Mouse (Mus musculus) forebrain, embryonic 16.5 days (tissue): ENCODE measurements around the gene Kirrel3. TPM values are rescaled to one million over a fixed set of nuclear protein-coding genes. Genes with fewer than 3 reads are reported as not detected.

ENCODE experiments used
- ATAC-seq: fragments of 200-750 bp; cut with Nextera tagmentation; 2 replicates; pipeline ENCODE4 v1.8.0; 2017; ENCODE audit warnings: mild to moderate bottlenecking, moderate library complexity
- H3K27ac ChIP-seq: fragments of 300-500 bp; sonication (generic); 2 replicates; pipeline ENCODE4 v1.5.1; 2014; ENCODE audit warnings: low read length, control low read depth
- H3K27me3 ChIP-seq: fragments of 300-500 bp; sonication (generic); replicated peaks from 2 replicates; pipeline ENCODE4 v1.6.1; 2014; ENCODE audit warnings: low read length; ENCODE audit not compliant: control insufficient read depth, insufficient read depth
- H3K36me3 ChIP-seq: fragments of 300-500 bp; sonication (generic); 2 replicates; pipeline ENCODE4 v1.6.1; 2014; ENCODE audit not compliant: control insufficient read depth, insufficient read depth
- H3K4me1 ChIP-seq: fragments of 300-500 bp; sonication (generic); replicated peaks from 2 replicates; pipeline ENCODE4 v1.6.1; 2014; ENCODE audit warnings: low read length; ENCODE audit not compliant: control insufficient read depth, insufficient read depth
- H3K4me2 ChIP-seq: fragments of 300-500 bp; sonication (generic); 2 replicates; pipeline ENCODE4 v1.6.1; 2014; ENCODE audit warnings: mild to moderate bottlenecking, low read length, control low read depth
- H3K4me3 ChIP-seq: fragments of 300-500 bp; sonication (generic); replicated peaks from 2 replicates; pipeline ENCODE4 v1.5.1; 2014; ENCODE audit warnings: mild to moderate bottlenecking, low read length, control low read depth
- H3K9ac ChIP-seq: fragments of 300-500 bp; sonication (generic); replicated peaks from 2 replicates; pipeline ENCODE4 v1.6.1; 2014; ENCODE audit warnings: low read depth, low read length, control low read depth
- H3K9me3 ChIP-seq: fragments of 300-500 bp; sonication (generic); 2 replicates; pipeline ENCODE4 v1.6.1; 2016; ENCODE audit warnings: low read length; ENCODE audit not compliant: control insufficient read depth
- WGBS: fragments of 180-500 bp; shearing (Covaris S2); extraction: QIAGEN DNeasy Blood & Tissue Kit; methylation state at CpG from one replicate; pipeline ENCODE4 v1.1.7; 2014; 5-methylcytosine and 5-hydroxymethylcytosine counted together
- polyA plus RNA-seq: library from polyadenylated mRNA; unstranded; fragments of >200 nt; fragmentation: Nextera tagmentation; extraction: Ambion mirVana; gene quantifications from 2 replicates; pipeline ENCODE4 v1.2.1, GENCODE M21; 2015

Gene Kirrel3
- polyA plus RNA-seq, 1 experiment from 2014 or later: 62.7 TPM

GRCm38 (mm10) chr9:34603750-34604149, 118.1 kb downstream of the Kirrel3 start:
- ATAC-seq: peak; percentile 86
- 33% methylated on average over 7 of the region's 7 CpGs for WGBS
- H3K9me3 ChIP-seq: no peaks in the 10 kb centered on the region
- H3K27ac ChIP-seq: no peak overlapping the region
- no peaks in the 10 kb centered on the region for H3K27me3 ChIP-seq
- no peaks in the 10 kb centered on the region for H3K36me3 ChIP-seq
- peaks cover 7% of the 10 kb centered on the region for H3K4me1 ChIP-seq
- H3K4me3 ChIP-seq: no peak overlapping the region
- H3K4me2 ChIP-seq: no peak overlapping the region
- H3K9ac ChIP-seq: no peak overlapping the region

- WGBS: 83% methylated on average over 4 of the region's 4 CpGs
- Histone ChIP-seq H3K27me3 (no peaks in the 10 kb centered on the region), H3K9ac (no peak overlapping the region), H3K36me3 (no peaks in the 10 kb centered on the region), H3K4me3 (no peak overlapping the region), H3K4me2 (no peak overlapping the region), H3K27ac (no peak overlapping the region), H3K9me3 (no peaks in the 10 kb centered on the region), H3K4me1 (peaks cover 9% of the 10 kb centered on the region)
- ATAC-seq: no peak
These were observed 119.2 kb downstream of the Kirrel3 start for GRCm38 (mm10) chr9:34604931-34605330.

- Histone ChIP-seq H3K4me2 (no peak overlapping the region), H3K4me1 (peaks cover 9% of the 10 kb centered on the region), H3K27me3 (no peaks in the 10 kb centered on the region), H3K36me3 (no peaks in the 10 kb centered on the region), H3K4me3 (no peak overlapping the region), H3K9me3 (no peaks in the 10 kb centered on the region), H3K27ac (no peak overlapping the region), H3K9ac (no peak overlapping the region)
- WGBS: 75% methylated on average over 8 of the region's 8 CpGs
- no peak for ATAC-seq
These were observed 119.8 kb downstream of the Kirrel3 start for GRCm38 (mm10) chr9:34605486-34605885.

DNA sequence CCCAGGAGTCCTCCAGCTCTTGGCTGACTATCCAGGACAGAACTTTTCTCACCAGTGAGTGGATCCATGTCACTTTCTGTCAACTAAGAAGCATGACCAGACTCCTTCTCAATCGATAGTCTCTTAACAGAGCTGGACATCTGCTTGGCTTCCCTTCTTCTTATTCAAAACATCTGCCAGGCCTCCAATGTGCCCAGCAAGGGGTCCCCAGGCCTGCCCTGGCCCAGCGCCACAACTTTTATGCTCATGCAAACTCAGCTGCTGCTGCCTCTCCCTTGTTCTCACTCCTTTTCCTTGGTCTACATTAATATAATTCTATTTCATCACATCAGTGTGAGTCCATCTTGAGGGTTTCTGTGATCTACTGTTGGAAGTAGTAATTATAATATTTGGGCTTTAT, 122.3 kb downstream of the Kirrel3 start:
- H3K4me1 ChIP-seq: peaks cover 13% of the 10 kb centered on the region
- no peak for ATAC-seq
- no peak overlapping the region for H3K9ac ChIP-seq
- 75% methylated on average over 2 of the region's 2 CpGs for WGBS
- no peaks in the 10 kb centered on the region for H3K36me3 ChIP-seq
- H3K27ac ChIP-seq: no peak overlapping the region
- H3K9me3 ChIP-seq: no peaks in the 10 kb centered on the region
- H3K4me2 ChIP-seq: no peak overlapping the region
- no peak overlapping the region for H3K4me3 ChIP-seq
- H3K27me3 ChIP-seq: no peaks in the 10 kb centered on the region

DNA sequence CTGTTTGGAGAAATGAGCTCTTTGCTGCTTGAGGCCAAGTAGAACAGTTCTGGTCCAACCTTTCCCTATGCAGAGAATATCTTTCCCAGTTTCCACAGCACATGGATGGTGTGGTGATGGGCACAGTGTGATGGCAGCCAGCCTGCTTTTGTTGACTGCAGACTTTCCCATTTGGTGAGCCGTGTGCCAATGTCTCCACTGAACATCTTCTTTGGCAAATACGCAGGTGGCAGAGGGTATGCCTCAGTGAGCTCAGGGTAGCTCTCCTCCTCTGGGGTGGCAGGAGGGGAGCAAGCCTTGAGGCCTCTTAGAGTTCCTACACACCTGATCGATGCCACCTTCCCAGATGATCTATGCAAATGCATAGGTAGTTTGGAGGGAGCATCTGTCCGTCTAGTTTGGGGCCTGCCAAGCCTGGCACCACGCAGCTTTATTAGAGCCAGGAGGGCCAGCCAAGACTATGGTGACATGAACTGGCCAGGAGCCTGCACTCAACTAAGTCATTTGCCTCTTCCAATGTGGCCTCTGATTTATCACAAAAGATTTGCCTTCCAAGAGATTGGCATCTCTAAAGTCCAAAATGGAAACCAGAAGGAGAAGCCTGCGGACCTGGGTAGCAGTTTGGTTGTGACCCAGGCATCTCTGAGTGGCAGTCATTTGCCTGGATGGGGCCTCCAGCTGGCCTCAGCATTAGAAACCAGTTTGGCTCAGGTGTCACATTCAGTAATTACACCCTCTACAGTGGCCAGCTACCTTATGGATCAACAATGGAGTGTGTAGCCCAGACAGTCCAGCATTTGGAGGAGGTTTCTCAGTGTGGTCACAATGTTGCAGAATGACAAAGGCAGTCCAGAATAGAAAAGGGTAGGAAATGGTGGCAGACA, 127.4 kb downstream of the Kirrel3 start:
- H3K4me3 ChIP-seq: no peak overlapping the region
- 82% methylated on average over 6 of the region's 6 CpGs for WGBS
- H3K27ac ChIP-seq: peak overlapping the region; percentile 11; the same call in 1 of the 2 replicates
- H3K36me3 ChIP-seq: no peaks in the 10 kb centered on the region
- H3K27me3 ChIP-seq: no peaks in the 10 kb centered on the region
- peak; percentile 51 for ATAC-seq
- H3K4me1 ChIP-seq: peaks cover 9% of the 10 kb centered on the region
- no peaks in the 10 kb centered on the region for H3K9me3 ChIP-seq
- H3K4me2 ChIP-seq: no peak overlapping the region
- H3K9ac ChIP-seq: no peak overlapping the region

DNA sequence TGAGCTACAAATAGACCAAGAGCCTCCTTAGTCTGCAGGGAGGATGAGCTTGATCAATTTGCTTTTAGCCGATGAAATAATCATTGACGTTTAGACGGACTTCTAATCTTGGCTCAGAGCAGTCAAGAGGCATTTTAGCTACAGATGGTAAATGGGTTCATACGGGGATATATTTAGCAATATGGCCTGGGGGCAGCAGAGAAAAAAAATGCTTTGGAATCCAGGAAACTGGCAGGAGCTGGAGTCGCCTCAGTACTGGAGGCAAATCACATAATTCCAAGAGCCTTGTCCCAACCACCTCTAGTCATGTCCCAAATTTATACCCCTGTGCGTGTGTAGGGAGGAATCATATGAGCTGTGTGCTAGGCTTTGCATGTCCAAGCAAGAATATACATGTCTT, 132.4 kb downstream of the Kirrel3 start:
- Histone ChIP-seq H3K27me3 (no peaks in the 10 kb centered on the region), H3K36me3 (no peaks in the 10 kb centered on the region), H3K4me1 (peaks cover 1% of the 10 kb centered on the region), H3K4me3 (no peak overlapping the region), H3K9ac (no peak overlapping the region), H3K27ac (no peak overlapping the region), H3K9me3 (no peaks in the 10 kb centered on the region), H3K4me2 (no peak overlapping the region)
- ATAC-seq: no peak
- WGBS: 64% methylated on average over 6 of the region's 6 CpGs

DNA sequence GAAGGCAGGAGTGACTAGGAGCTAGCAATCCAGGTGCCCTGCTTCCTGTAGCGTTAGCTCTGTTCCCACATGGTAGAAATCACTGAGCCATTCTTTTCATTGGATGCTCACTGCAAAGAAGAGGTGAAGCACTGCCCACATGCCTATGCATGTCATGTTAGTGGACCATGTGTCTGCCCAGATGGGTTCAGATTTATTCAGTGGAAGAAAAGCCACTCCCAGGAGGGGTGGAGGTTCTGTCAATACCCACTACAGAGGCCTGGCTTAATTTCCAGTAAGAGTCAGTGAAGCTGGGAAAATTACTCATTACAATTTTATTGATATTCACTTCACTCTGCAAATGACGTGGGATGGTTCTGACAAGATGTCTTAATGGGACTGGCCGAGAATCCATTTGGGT, 134.2 kb downstream of the Kirrel3 start:
- Histone ChIP-seq H3K27ac (no peak overlapping the region), H3K4me3 (no peak overlapping the region), H3K9ac (no peak overlapping the region), H3K4me1 (peaks cover 3% of the 10 kb centered on the region; the same call in 1 of the 2 replicates), H3K9me3 (no peaks in the 10 kb centered on the region), H3K36me3 (no peaks in the 10 kb centered on the region), H3K4me2 (no peak overlapping the region), H3K27me3 (no peaks in the 10 kb centered on the region)
- WGBS: 73% methylated on average over 3 of the region's 3 CpGs
- ATAC-seq: no peak

GRCm38 (mm10) chr9:34623526-34623925, 137.8 kb downstream of the Kirrel3 start:
- no peak for ATAC-seq
- Histone ChIP-seq H3K9me3 (no peaks in the 10 kb centered on the region), H3K4me1 (peaks cover 3% of the 10 kb centered on the region; the same call in 1 of the 2 replicates), H3K4me3 (no peak overlapping the region), H3K36me3 (no peaks in the 10 kb centered on the region), H3K9ac (no peak overlapping the region), H3K27me3 (no peaks in the 10 kb centered on the region), H3K4me2 (no peak overlapping the region), H3K27ac (no peak overlapping the region)
- WGBS: 54% methylated on average over 5 of the region's 5 CpGs

GRCm38 (mm10) chr9:34624021-34624420, 138.3 kb downstream of the Kirrel3 start:
- Histone ChIP-seq H3K4me1 (peaks cover 3% of the 10 kb centered on the region; the same call in 1 of the 2 replicates), H3K9ac (no peak overlapping the region), H3K4me2 (no peak overlapping the region), H3K27me3 (no peaks in the 10 kb centered on the region), H3K9me3 (no peaks in the 10 kb centered on the region), H3K36me3 (no peaks in the 10 kb centered on the region), H3K4me3 (no peak overlapping the region), H3K27ac (no peak overlapping the region)
- ATAC-seq: no peak
- WGBS: 64% methylated on average over 2 of the region's 2 CpGs
